Mouse (Mus musculus) cortical plate, adult 2 months (tissue): ENCODE measurements around the gene Efhd1.

ENCODE experiments used
- CTCF ChIP-seq: fragments of 200-500 bp; IDR thresholded peaks from 2 replicates; pipeline ENCODE4 v1.5.1; 2011; ENCODE audit warnings: mild to moderate bottlenecking, control low read depth, low read length; ENCODE audit not compliant: insufficient read depth; ENCODE audit errors: extremely low read depth
- POLR2A ChIP-seq: fragments of 200-500 bp; IDR thresholded peaks from 2 replicates; pipeline ENCODE4 v1.6.1; 2011; ENCODE audit warnings: mild to moderate bottlenecking, low read length, control low read depth; ENCODE audit not compliant: insufficient read depth; ENCODE audit errors: extremely low read depth

DNA sequence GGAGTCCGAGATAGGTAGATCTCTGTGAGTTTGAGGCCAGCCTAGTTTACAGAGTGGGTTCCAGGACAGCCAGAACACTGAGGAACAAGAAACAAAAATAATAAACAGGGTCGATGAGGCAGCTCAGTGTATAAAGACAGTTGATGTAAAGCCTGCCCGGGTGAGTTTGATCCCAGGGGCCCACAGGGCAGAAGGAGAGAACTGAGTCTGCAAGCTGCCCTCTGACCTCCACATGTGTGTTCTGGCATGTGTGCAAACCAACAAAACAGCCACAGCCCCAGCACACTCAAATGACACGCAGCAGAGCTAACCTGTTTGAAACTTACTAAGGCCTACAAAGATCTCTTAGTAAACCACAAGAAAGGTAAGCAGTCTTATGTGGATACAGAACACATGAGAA, 30.8 kb downstream of the Efhd1 start:
- no peak for TF ChIP-seq CTCF
- TF ChIP-seq POLR2A = no peak
